Comparison of ENCODE assay signal across 9 mouse cellular contexts in genomic region chr11:69983377-69983776, GRCm38 (mm10). TPM values are rescaled to one million over a fixed set of nuclear protein-coding genes. Genes with fewer than 3 reads are reported as not detected.
DNase-seq lines count a peak whose midpoint lies in the region; ATAC-seq and TF ChIP-seq lines count a peak whose summit lies in the region.
"Had no signal": no experiment of that assay in that cellular context is flagged by ENCODE, and none has a peak within 500 bp of the region (broad histone marks: within the 10 kb centered on the region; RNA-seq: fewer than 3 reads in every experiment).

No protein-coding gene starts in this region.

- H3K27ac ChIP-seq in kidney, embryonic 15.5 days: peak overlapping the region; percentile 100
- no peak overlapping the region for H3K27ac ChIP-seq in forebrain, embryonic 13.5 days
- H3K27ac ChIP-seq in hindbrain, embryonic 16.5 days (ENCODE audit: low read depth, low read length): no peak overlapping the region
- H3K27ac ChIP-seq in midbrain, postnatal 0 days (ENCODE audit: low read depth, low read length): no peak overlapping the region

- H3K9ac ChIP-seq in kidney, embryonic 15.5 days: peak overlapping the region; percentile 41; the same call in 1 of the 2 replicates
- H3K9ac ChIP-seq in forebrain, embryonic 13.5 days: peak overlapping the region; percentile 99; the same call in 1 of the 2 replicates
- no peak overlapping the region; the same call in 1 of the 2 replicates for H3K9ac ChIP-seq in hindbrain, embryonic 16.5 days (ENCODE audit: low read depth, low read length)
- peak overlapping the region; percentile 87 for H3K9ac ChIP-seq in midbrain, postnatal 0 days (replicated peaks; ENCODE audit: low read length, poor library complexity, severe bottlenecking)

- H3K36me3 ChIP-seq in kidney, embryonic 15.5 days: peaks cover 55% of the 10 kb centered on the region
- H3K36me3 ChIP-seq in forebrain, embryonic 13.5 days (ENCODE audit: poor library complexity, severe bottlenecking): peaks cover 50% of the 10 kb centered on the region
- peaks cover 23% of the 10 kb centered on the region for H3K36me3 ChIP-seq in hindbrain, embryonic 16.5 days (ENCODE audit: control insufficient read depth, insufficient read depth, low read length)
- H3K36me3 ChIP-seq in midbrain, postnatal 0 days (ENCODE audit: insufficient read depth, low read length): peaks cover 28% of the 10 kb centered on the region

- peaks cover 32% of the 10 kb centered on the region for H3K4me1 ChIP-seq in kidney, embryonic 15.5 days
- H3K4me1 ChIP-seq in forebrain, embryonic 13.5 days: peaks cover 35% of the 10 kb centered on the region
- peaks cover 30% of the 10 kb centered on the region for H3K4me1 ChIP-seq in hindbrain, embryonic 16.5 days (ENCODE audit: control insufficient read depth, insufficient read depth, low read depth, low read length)
- H3K4me1 ChIP-seq in midbrain, postnatal 0 days (ENCODE audit: insufficient read depth, low read length): peaks cover 17% of the 10 kb centered on the region

- ATAC-seq in kidney, embryonic 15.5 days (replicated peaks; ENCODE audit: low FRiP score): no peak
- ATAC-seq in forebrain, embryonic 13.5 days: no peak
- no peak for ATAC-seq in hindbrain, embryonic 16.5 days
- ATAC-seq in midbrain, postnatal 0 days (ENCODE audit: low FRiP score): no peak

- no peaks in the 10 kb centered on the region for H3K9me3 ChIP-seq in kidney, embryonic 15.5 days (replicated peaks)
- H3K9me3 ChIP-seq in forebrain, embryonic 13.5 days (replicated peaks): no peaks in the 10 kb centered on the region
- no peaks in the 10 kb centered on the region for H3K9me3 ChIP-seq in hindbrain, embryonic 16.5 days (ENCODE audit: control insufficient read depth, low read length)
- H3K9me3 ChIP-seq in midbrain, postnatal 0 days (ENCODE audit: low read length): no peaks in the 10 kb centered on the region
- H3K9me3 ChIP-seq: G1E had no signal

- H3K27me3 ChIP-seq in kidney, embryonic 15.5 days: no peaks in the 10 kb centered on the region
- no peaks in the 10 kb centered on the region for H3K27me3 ChIP-seq in forebrain, embryonic 13.5 days
- no peaks in the 10 kb centered on the region for H3K27me3 ChIP-seq in hindbrain, embryonic 16.5 days (replicated peaks; ENCODE audit: control insufficient read depth, insufficient read depth, low read length)
- no peaks in the 10 kb centered on the region for H3K27me3 ChIP-seq in midbrain, postnatal 0 days (ENCODE audit: insufficient read depth, low read length)

- 82% methylated on average over 4 of the region's 4 CpGs for WGBS in kidney, embryonic 15.5 days
- 91% methylated on average over 4 of the region's 4 CpGs for WGBS in forebrain, embryonic 13.5 days
- WGBS in hindbrain, embryonic 16.5 days: 90% methylated on average over 4 of the region's 4 CpGs
- WGBS in midbrain, postnatal 0 days: 90% methylated on average over 4 of the region's 4 CpGs

- H3K4me3 ChIP-seq in kidney, embryonic 15.5 days (replicated peaks): peak overlapping the region; percentile 97
- no peak overlapping the region; the same call in 1 of the 2 replicates for H3K4me3 ChIP-seq in forebrain, embryonic 13.5 days
- no peak overlapping the region for H3K4me3 ChIP-seq in hindbrain, embryonic 16.5 days (ENCODE audit: low read length)
- 0 out of 2 replicates have a peak overlapping the region, but pooled peaks have one; percentile 89 for H3K4me3 ChIP-seq in midbrain, postnatal 0 days (ENCODE audit: low read depth, low read length)

- H3K4me2 ChIP-seq in kidney, embryonic 15.5 days: peak overlapping the region; percentile 72
- peak overlapping the region; percentile 85; the same call in 1 of the 2 replicates for H3K4me2 ChIP-seq in forebrain, embryonic 13.5 days
- H3K4me2 ChIP-seq in hindbrain, embryonic 16.5 days (ENCODE audit: low read length): peak overlapping the region; percentile 91
- peak overlapping the region; percentile 90; the same call in 1 of the 2 replicates for H3K4me2 ChIP-seq in midbrain, postnatal 0 days (ENCODE audit: low read depth, low read length, poor library complexity, severe bottlenecking)

- DNase-seq in kidney, adult 9 months: no peak
- DNase-seq in midbrain, postnatal 0 days (ENCODE audit: low spot score): no peak
- DNase-seq in layer of hippocampus, adult 9-11 months: no peak
- no peak for DNase-seq in urinary bladder, postnatal 14 days (ENCODE audit: low spot score)
- no peak for DNase-seq in urinary bladder, postnatal 36 days (ENCODE audit: low spot score in 2 of 2)

- TF ChIP-seq CTCF in midbrain, postnatal 0 days (IDR thresholded peaks at IDR 0.05): no peak

RNA-seq across cellular contexts. Expression of gene Elp5, which starts 1.1 kb away (rescaled TPM):
- 116 and 120 TPM in 2 replicates for polyA plus RNA-seq in kidney, embryonic 15.5 days (2015; fragmentation: Nextera tagmentation; extraction: Ambion mirVana)
- polyA plus RNA-seq in forebrain, embryonic 13.5 days (2015; fragmentation: Nextera tagmentation; extraction: Ambion mirVana): 157 and 164 TPM in 2 replicates
- polyA plus RNA-seq in hindbrain, embryonic 16.5 days (2015; fragmentation: Nextera tagmentation; extraction: Ambion mirVana): 168 and 188 TPM in 2 replicates
- total RNA-seq in midbrain, postnatal 0 days (2014; rRNA removed): 109 and 157 TPM in 2 replicates
- 171 and 182 TPM in 2 replicates for polyA plus RNA-seq in midbrain, postnatal 0 days (2015; fragmentation: Nextera tagmentation; extraction: Ambion mirVana)

RNA-seq across cellular contexts. Expression of gene Ctdnep1, which starts 2.4 kb away (rescaled TPM):
- 31.0 and 31.7 TPM in 2 replicates for polyA plus RNA-seq in kidney, embryonic 15.5 days (2015; fragmentation: Nextera tagmentation; extraction: Ambion mirVana)
- 21.1 and 24.3 TPM in 2 replicates for polyA plus RNA-seq in forebrain, embryonic 13.5 days (2015; fragmentation: Nextera tagmentation; extraction: Ambion mirVana)
- 26.9 and 27.4 TPM in 2 replicates for polyA plus RNA-seq in hindbrain, embryonic 16.5 days (2015; fragmentation: Nextera tagmentation; extraction: Ambion mirVana)
- total RNA-seq in midbrain, postnatal 0 days (2014; rRNA removed): 39.6 and 42.9 TPM in 2 replicates
- 22.3 and 24.1 TPM in 2 replicates for polyA plus RNA-seq in midbrain, postnatal 0 days (2015; fragmentation: Nextera tagmentation; extraction: Ambion mirVana)

RNA-seq across cellular contexts. Expression of gene Gabarap, which starts 7.6 kb away (rescaled TPM):
- 447 and 450 TPM in 2 replicates for polyA plus RNA-seq in kidney, embryonic 15.5 days (2015; fragmentation: Nextera tagmentation; extraction: Ambion mirVana)
- polyA plus RNA-seq in forebrain, embryonic 13.5 days (2015; fragmentation: Nextera tagmentation; extraction: Ambion mirVana): 598 and 670 TPM in 2 replicates
- polyA plus RNA-seq in hindbrain, embryonic 16.5 days (2015; fragmentation: Nextera tagmentation; extraction: Ambion mirVana): 576 and 581 TPM in 2 replicates
- total RNA-seq in midbrain, postnatal 0 days (2014; rRNA removed): 197 and 226 TPM in 2 replicates
- 501 and 511 TPM in 2 replicates for polyA plus RNA-seq in midbrain, postnatal 0 days (2015; fragmentation: Nextera tagmentation; extraction: Ambion mirVana)

RNA-seq across cellular contexts. Expression of gene Phf23, which starts 12.2 kb away (rescaled TPM):
- 75.8 and 78.8 TPM in 2 replicates for polyA plus RNA-seq in kidney, embryonic 15.5 days (2015; fragmentation: Nextera tagmentation; extraction: Ambion mirVana)
- 78.5 and 79.9 TPM in 2 replicates for polyA plus RNA-seq in forebrain, embryonic 13.5 days (2015; fragmentation: Nextera tagmentation; extraction: Ambion mirVana)
- 54.2 and 55.4 TPM in 2 replicates for polyA plus RNA-seq in hindbrain, embryonic 16.5 days (2015; fragmentation: Nextera tagmentation; extraction: Ambion mirVana)
- 42.4 and 45.2 TPM in 2 replicates for total RNA-seq in midbrain, postnatal 0 days (2014; rRNA removed)
- polyA plus RNA-seq in midbrain, postnatal 0 days (2015; fragmentation: Nextera tagmentation; extraction: Ambion mirVana): 37.6 and 40.0 TPM in 2 replicates

RNA-seq across cellular contexts. Expression of gene Dvl2, which starts 17.0 kb away (rescaled TPM):
- polyA plus RNA-seq in kidney, embryonic 15.5 days (2015; fragmentation: Nextera tagmentation; extraction: Ambion mirVana): 38.2 and 43.2 TPM in 2 replicates
- polyA plus RNA-seq in forebrain, embryonic 13.5 days (2015; fragmentation: Nextera tagmentation; extraction: Ambion mirVana): 31.8 and 35.4 TPM in 2 replicates
- polyA plus RNA-seq in hindbrain, embryonic 16.5 days (2015; fragmentation: Nextera tagmentation; extraction: Ambion mirVana): 21.0 and 25.4 TPM in 2 replicates
- total RNA-seq in midbrain, postnatal 0 days (2014; rRNA removed): 31.5 and 33.3 TPM in 2 replicates
- 19.0 and 20.0 TPM in 2 replicates for polyA plus RNA-seq in midbrain, postnatal 0 days (2015; fragmentation: Nextera tagmentation; extraction: Ambion mirVana)

Comparison
In these comparisons a context has a peak if more than half of its experiments do, and no peak if none do; other contexts are left out.
1. H3K4me3 ChIP-seq: peak in kidney, embryonic 15.5 days (single experiment) and midbrain, postnatal 0 days (single experiment); none in forebrain, embryonic 13.5 days (single experiment) and hindbrain, embryonic 16.5 days (single experiment).
2. Peak in every context shown above with its lines, with median percentiles within 50 percentile points of each other: H3K4me2 ChIP-seq.